Mouse (Mus musculus): ENCODE results near the gene Srd5a2. TPM values are rescaled to one million over a fixed set of nuclear protein-coding genes. Genes with fewer than 3 reads are reported as not detected.

Srd5a2 gene
- total and polyA plus RNA-seq, 2 experiments from 2014 or later, result 0.58 TPM; not detected in 1

DNA sequence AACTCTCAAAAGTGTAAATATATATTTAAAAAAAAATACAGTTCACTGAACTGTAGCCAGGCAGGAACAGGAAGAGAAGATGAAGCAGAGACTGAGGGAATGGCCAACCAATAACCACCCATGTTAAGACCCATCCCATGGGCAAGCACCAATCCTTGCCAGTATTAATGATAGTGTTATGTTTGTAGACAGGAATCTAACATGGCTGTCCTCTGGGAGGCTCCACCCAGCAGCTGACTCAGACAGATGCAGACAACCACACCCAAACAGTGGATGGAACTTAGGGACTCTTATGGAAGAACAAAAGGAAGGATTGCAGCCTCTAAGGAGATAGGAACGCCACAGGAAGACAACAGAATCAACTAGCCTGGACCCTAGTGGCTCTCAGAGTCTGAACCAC is 64.8 kb downstream of the Srd5a2 start:
- no peak overlapping the region for H3K4me3 ChIP-seq (ENCODE audit: low read length)
- H3K9me3 ChIP-seq (ENCODE audit: low read length), result no peaks in the 10 kb centered on the region
- no peak overlapping the region for H3K4me2 ChIP-seq (ENCODE audit: low read depth, low read length)
- H3K27ac ChIP-seq, result no peak overlapping the region
- TF ChIP-seq CTCF (IDR thresholded peaks at IDR 0.05; ENCODE audit: low read depth), result no peak
- DNase-seq (ENCODE audit: low spot score), result no peak
- ATAC-seq, result no peak
- H3K27me3 ChIP-seq (ENCODE audit: insufficient read depth, low read length), result no peaks in the 10 kb centered on the region
- 80% methylated on average over 1 of the region's 1 CpGs for WGBS
- no peaks in the 10 kb centered on the region for H3K4me1 ChIP-seq (ENCODE audit: insufficient read depth, low read length)
- H3K9ac ChIP-seq (replicated peaks; ENCODE audit: low read length), result no peak overlapping the region
- no peaks in the 10 kb centered on the region for H3K36me3 ChIP-seq (ENCODE audit: insufficient read depth, low read length)

DNA sequence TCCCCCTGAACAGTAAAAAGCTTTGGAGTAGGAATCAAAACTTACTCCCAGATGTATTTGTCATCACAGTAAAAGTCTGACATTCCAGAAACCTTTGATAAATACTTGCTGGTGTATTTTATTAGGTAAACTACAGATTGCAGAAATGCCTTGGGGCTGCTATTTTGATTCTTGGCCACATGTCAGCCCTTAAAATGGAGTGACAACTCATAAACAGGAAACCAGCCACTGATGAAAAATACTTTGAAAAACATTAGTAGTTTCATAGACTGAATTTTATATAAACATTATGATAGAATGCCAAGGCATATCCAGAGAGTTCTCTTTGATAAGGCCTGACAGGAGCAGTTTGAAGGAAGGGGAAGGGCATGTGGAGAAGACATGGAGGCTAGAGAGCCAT is 71.7 kb downstream of the Srd5a2 start:
- Histone ChIP-seq H3K9ac (replicated peaks; ENCODE audit: low read length) (no peak overlapping the region), H3K4me1 (ENCODE audit: insufficient read depth, low read length) (no peaks in the 10 kb centered on the region), H3K36me3 (ENCODE audit: insufficient read depth, low read length) (no peaks in the 10 kb centered on the region), H3K27ac (no peak overlapping the region), H3K27me3 (ENCODE audit: insufficient read depth, low read length) (no peaks in the 10 kb centered on the region), H3K4me2 (ENCODE audit: low read depth, low read length) (no peak overlapping the region), H3K9me3 (ENCODE audit: low read length) (no peaks in the 10 kb centered on the region), H3K4me3 (ENCODE audit: low read length) (no peak overlapping the region)
- DNase-seq (ENCODE audit: low spot score), result no peak
- no peak for TF ChIP-seq CTCF (IDR thresholded peaks at IDR 0.05; ENCODE audit: low read depth)
- ATAC-seq, result no peak

GRCm38 (mm10) chr17:73972648-73973047 is 75.1 kb downstream of the Srd5a2 start:
- DNase-seq (ENCODE audit: low spot score), result no peak
- no peaks in the 10 kb centered on the region for H3K27me3 ChIP-seq (ENCODE audit: insufficient read depth, low read length)
- H3K4me1 ChIP-seq (ENCODE audit: insufficient read depth, low read length), result no peaks in the 10 kb centered on the region
- H3K9ac ChIP-seq (replicated peaks; ENCODE audit: low read length), result no peak overlapping the region
- ATAC-seq, result no peak
- no peak overlapping the region for H3K4me3 ChIP-seq (ENCODE audit: low read length)
- no peak overlapping the region for H3K27ac ChIP-seq
- TF ChIP-seq CTCF (IDR thresholded peaks at IDR 0.05; ENCODE audit: low read depth), result no peak
- 91% methylated on average over 11 of the region's 11 CpGs for WGBS
- H3K36me3 ChIP-seq (ENCODE audit: insufficient read depth, low read length), result no peaks in the 10 kb centered on the region
- H3K4me2 ChIP-seq (ENCODE audit: low read depth, low read length), result no peak overlapping the region
- H3K9me3 ChIP-seq (ENCODE audit: low read length), result no peaks in the 10 kb centered on the region

- ATAC-seq (no peak), DNase-seq (ENCODE audit: low spot score) (no peak)
- H3K27me3 ChIP-seq (ENCODE audit: insufficient read depth, low read length), result no peaks in the 10 kb centered on the region
- H3K9me3 ChIP-seq (ENCODE audit: low read length), result no peaks in the 10 kb centered on the region
- 57% methylated on average over 4 of the region's 4 CpGs for WGBS
- no peak overlapping the region for H3K4me2 ChIP-seq (ENCODE audit: low read depth, low read length)
- H3K4me3 ChIP-seq (ENCODE audit: low read length), result no peak overlapping the region
- no peak overlapping the region for H3K9ac ChIP-seq (replicated peaks; ENCODE audit: low read length)
- TF ChIP-seq CTCF (IDR thresholded peaks at IDR 0.05; ENCODE audit: low read depth), result no peak
- H3K27ac ChIP-seq, result no peak overlapping the region
- no peaks in the 10 kb centered on the region for H3K4me1 ChIP-seq (ENCODE audit: insufficient read depth, low read length)
- H3K36me3 ChIP-seq (ENCODE audit: insufficient read depth, low read length), result no peaks in the 10 kb centered on the region
These were observed 76.4 kb downstream of the Srd5a2 start for GRCm38 (mm10) chr17:73971291-73971690.

- Histone ChIP-seq H3K4me3 (ENCODE audit: low read length) (no peak overlapping the region), H3K4me1 (ENCODE audit: insufficient read depth, low read length) (no peaks in the 10 kb centered on the region), H3K36me3 (ENCODE audit: insufficient read depth, low read length) (no peaks in the 10 kb centered on the region), H3K9me3 (ENCODE audit: low read length) (no peaks in the 10 kb centered on the region), H3K27me3 (ENCODE audit: insufficient read depth, low read length) (no peaks in the 10 kb centered on the region), H3K4me2 (ENCODE audit: low read depth, low read length) (no peak overlapping the region), H3K27ac (no peak overlapping the region), H3K9ac (replicated peaks; ENCODE audit: low read length) (no peak overlapping the region)
- DNase-seq (ENCODE audit: low spot score), result peak; percentile 18
- no peak for TF ChIP-seq CTCF (IDR thresholded peaks at IDR 0.05; ENCODE audit: low read depth)
- 65% methylated on average over 3 of the region's 3 CpGs for WGBS
- ATAC-seq, result no peak
These were observed 77.2 kb downstream of the Srd5a2 start for GRCm38 (mm10) chr17:73970361-73971027.

Other genes with a start within 250 kb of the Srd5a2 start
- gene Ehd3, start 243.8 kb downstream of the Srd5a2 start, total RNA-seq (2014; rRNA removed), result 42.7 and 51.6 TPM in 2 replicates
- gene Ehd3, start 243.8 kb downstream of the Srd5a2 start, polyA plus RNA-seq (2015; fragmentation: Nextera tagmentation; extraction: Ambion mirVana), result 22.8 and 25.5 TPM in 2 replicates
- gene Xdh, start 97.7 kb downstream of the Srd5a2 start, total RNA-seq (2014; rRNA removed), result 0.18 and 0.37 TPM in 2 replicates
- 0.93 and 1.3 TPM in 2 replicates for gene Xdh, start 97.7 kb downstream of the Srd5a2 start, polyA plus RNA-seq (2015; fragmentation: Nextera tagmentation; extraction: Ambion mirVana)
- 51.9 and 60.2 TPM in 2 replicates for gene Memo1, start 247.6 kb upstream of the Srd5a2 start, total RNA-seq (2014; rRNA removed)
- gene Memo1, start 247.6 kb upstream of the Srd5a2 start, polyA plus RNA-seq (2015; fragmentation: Nextera tagmentation; extraction: Ambion mirVana), result 46.3 and 46.4 TPM in 2 replicates